In genomic region chr11:74831606-74832451, GRCm38 (mm10) we compare ENCODE assay signal across 7 mouse cellular contexts. TPM values are rescaled to one million over a fixed set of nuclear protein-coding genes. Genes with fewer than 3 reads are reported as not detected.
DNase-seq lines count a peak whose midpoint lies in the region; ATAC-seq lines count a peak whose summit lies in the region.

No protein-coding gene starts in this region.

- H3K4me2 ChIP-seq in intestine, embryonic 16.5 days (ENCODE audit: low read depth, low read length): peak overlapping the region; percentile 65
- peak overlapping the region; percentile 87 for H3K4me2 ChIP-seq in midbrain, embryonic 11.5 days

- ATAC-seq in intestine, embryonic 16.5 days: peak; percentile 81
- peak; percentile 82 for ATAC-seq in midbrain, embryonic 11.5 days (ENCODE audit: low FRiP score)

- H3K36me3 ChIP-seq in intestine, embryonic 16.5 days (ENCODE audit: control insufficient read depth, insufficient read depth, low read length): no peaks in the 10 kb centered on the region
- H3K36me3 ChIP-seq in midbrain, embryonic 11.5 days (ENCODE audit: control insufficient read depth, insufficient read depth, low read length): no peaks in the 10 kb centered on the region

- no peaks in the 10 kb centered on the region for H3K9me3 ChIP-seq in intestine, embryonic 16.5 days (ENCODE audit: control insufficient read depth, low read length)
- H3K9me3 ChIP-seq in midbrain, embryonic 11.5 days (ENCODE audit: control insufficient read depth, low read length): no peaks in the 10 kb centered on the region

- peak; percentile 100 for DNase-seq in adrenal gland, adult 2 months
- peak; percentile 99 for DNase-seq in embryo, embryonic 11.5 days (ENCODE audit: low read depth, low spot score)
- peak; percentile 99 to 100 for DNase-seq in gastrocnemius, postnatal 4 days (ENCODE audit: low spot score in 2 of 2)
- DNase-seq in left cerebral cortex, postnatal 36 days (ENCODE audit: low spot score in 2 of 2): peak; percentile 98
- DNase-seq in midbrain, embryonic 11.5 days (ENCODE audit: low spot score, missing footprints): peak; percentile 100
- peak; percentile 99 for DNase-seq in skeletal muscle tissue, adult 2 months (ENCODE audit: low read depth, low spot score)

- under 1% methylated on average over 61 of the region's 61 CpGs for WGBS in intestine, embryonic 16.5 days
- under 1% methylated on average over 57 of the region's 61 CpGs for WGBS in midbrain, embryonic 11.5 days

- H3K27ac ChIP-seq in intestine, embryonic 16.5 days (ENCODE audit: low read length): peak overlapping the region; percentile 97
- peak overlapping the region; percentile 87 for H3K27ac ChIP-seq in midbrain, embryonic 11.5 days (ENCODE audit: low read depth, low read length)

- H3K27me3 ChIP-seq in intestine, embryonic 16.5 days (replicated peaks; ENCODE audit: control insufficient read depth, insufficient read depth, low read length): no peaks in the 10 kb centered on the region
- no peaks in the 10 kb centered on the region for H3K27me3 ChIP-seq in midbrain, embryonic 11.5 days (ENCODE audit: control insufficient read depth, insufficient read depth, low read length)

- intact Hi-C loops in left cerebral cortex, postnatal 36 days (cut with DNase I): loop anchor here (5.0 to 10.0 kb wide), 3 partner anchors 110 to 343 kb away; partner anchors contain the start of genes Ovca2 and Pafah1b1

- peaks cover 45% of the 10 kb centered on the region for H3K4me1 ChIP-seq in intestine, embryonic 16.5 days (ENCODE audit: control insufficient read depth, insufficient read depth, low read length)
- peaks cover 22% of the 10 kb centered on the region for H3K4me1 ChIP-seq in midbrain, embryonic 11.5 days (ENCODE audit: control insufficient read depth, insufficient read depth, low read length)

- peak overlapping the region; percentile 86 for H3K9ac ChIP-seq in intestine, embryonic 16.5 days (ENCODE audit: low read depth, low read length)
- H3K9ac ChIP-seq in midbrain, embryonic 11.5 days (ENCODE audit: low read length): peak overlapping the region; percentile 86

- H3K4me3 ChIP-seq in intestine, embryonic 16.5 days (ENCODE audit: low read length): peak overlapping the region; percentile 89
- peak overlapping the region; percentile 81 for H3K4me3 ChIP-seq in midbrain, embryonic 11.5 days (ENCODE audit: low read depth, low read length)

RNA-seq across cellular contexts. Expression of gene Mnt, which starts 1.1 kb away (rescaled TPM):
- total RNA-seq in adrenal gland, adult 2 months (2021): 10 to 100 TPM; 23.4 to 25.2 TPM
- 31.1 and 46.9 TPM in 2 replicates for polyA plus RNA-seq in adrenal gland, adult 2 months (2012; rRNA removed)
- total RNA-seq in gastrocnemius, postnatal 4 days (2021): 10 to 100 TPM; 12.3 to 13.0 TPM
- polyA plus RNA-seq in intestine, embryonic 16.5 days (2015; fragmentation: Nextera tagmentation; extraction: Ambion mirVana): 3.1 and 4.0 TPM in 2 replicates
- 10 to 100 TPM; 31.5 to 31.7 TPM for total RNA-seq in left cerebral cortex, postnatal 36 days (2021)
- polyA plus RNA-seq in midbrain, embryonic 11.5 days (2014; fragmentation: Nextera tagmentation; extraction: Ambion mirVana): 3.7 and 4.5 TPM in 2 replicates

Comparison
In these comparisons a context has a peak if more than half of its experiments do, and no peak if none do; other contexts are left out.
1. Peak in every context shown above with its lines: DNase-seq, ATAC-seq, H3K4me3 ChIP-seq and H3K27ac ChIP-seq.